Mouse (Mus musculus): ENCODE measurements around the gene Gramd2. TPM values are rescaled to one million over a fixed set of nuclear protein-coding genes. Genes with fewer than 3 reads are reported as not detected.
A peak's percentile ranks its signal among the peaks of the same experiment; 100 is the strongest.
"Not testable (repeated sequence)": the region's sequence is repeated elsewhere in the genome, so short reads cannot be mapped to it uniquely, and the experiment has no call there.

Gramd2 gene
- polyA plus RNA-seq, 1 experiment from 2014 or later, result 0.24 TPM

- Histone ChIP-seq H3K4me1 (replicated peaks) (peaks cover 7% of the 10 kb centered on the region), H3K9me3 (no peaks in the 10 kb centered on the region), H3K27ac (peak overlapping the region; percentile 94), H3K9ac (replicated peaks) (peak overlapping the region; percentile 85), H3K4me2 (peak overlapping the region; percentile 71), H3K36me3 (no peaks in the 10 kb centered on the region), H3K4me3 (replicated peaks) (peak overlapping the region; percentile 86), H3K27me3 (no peaks in the 10 kb centered on the region)
- ATAC-seq (ENCODE audit: insufficient number of reproducible peaks, insufficient read depth, low FRiP score, low TSS enrichment, low read depth), result peak; percentile 90
- 0% methylated on average over 37 of the region's 49 CpGs for WGBS
Measured at GRCm38 (mm10) chr9:59751066-59751581, 71.2 kb downstream of the Gramd2 start.

DNA sequence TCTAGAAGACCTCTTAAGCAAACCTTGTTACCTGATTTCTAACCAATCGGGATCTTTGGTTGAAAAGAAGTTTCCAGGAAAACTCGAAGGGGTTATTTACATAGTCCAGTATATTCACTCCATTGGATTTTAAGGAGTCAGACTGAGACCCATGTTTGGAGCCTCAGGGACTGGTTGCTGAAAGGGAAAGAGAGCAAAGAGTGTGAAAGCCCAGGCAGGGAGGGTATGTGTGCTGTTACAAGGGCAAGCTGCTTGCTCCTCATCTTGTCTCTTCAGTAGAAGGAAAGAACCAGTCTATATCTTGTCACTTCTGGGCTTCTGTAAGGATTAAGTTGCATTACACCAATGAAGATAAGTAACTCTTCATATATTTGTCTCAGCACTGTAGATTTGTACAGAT lies 72.0 kb downstream of the Gramd2 start:
- WGBS, result 13% methylated on average over 2 of the region's 2 CpGs
- Histone ChIP-seq H3K27ac (no peak overlapping the region), H3K4me3 (replicated peaks) (peak overlapping the region; percentile 86), H3K4me2 (peak overlapping the region; percentile 71), H3K4me1 (replicated peaks) (peaks cover 7% of the 10 kb centered on the region), H3K9me3 (no peaks in the 10 kb centered on the region), H3K27me3 (no peaks in the 10 kb centered on the region), H3K36me3 (no peaks in the 10 kb centered on the region), H3K9ac (replicated peaks) (peak overlapping the region; percentile 85)
- ATAC-seq (ENCODE audit: insufficient number of reproducible peaks, insufficient read depth, low FRiP score, low TSS enrichment, low read depth), result no peak

DNA sequence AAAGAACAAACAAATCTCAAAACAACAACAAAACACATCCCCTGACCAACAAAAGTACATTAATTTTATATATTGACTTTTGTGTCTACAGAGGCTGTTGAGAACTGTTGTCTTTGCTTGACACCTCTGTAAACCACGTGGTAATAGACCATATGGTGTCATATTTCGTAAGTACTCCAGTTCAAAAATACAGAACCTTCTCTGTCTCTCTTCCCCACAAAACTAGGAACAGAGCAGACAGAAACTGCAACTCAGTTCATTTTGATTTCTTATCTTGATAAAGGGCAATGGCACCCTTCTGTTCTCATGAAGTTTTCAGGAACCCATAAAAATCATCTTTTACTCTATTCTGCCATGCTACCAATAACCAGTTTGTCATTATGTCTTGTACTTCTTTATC lies 75.3 kb downstream of the Gramd2 start:
- H3K4me2 ChIP-seq, result no peak overlapping the region
- H3K27me3 ChIP-seq, result no peaks in the 10 kb centered on the region
- 56% methylated on average over 2 of the region's 2 CpGs for WGBS
- no peak overlapping the region for H3K27ac ChIP-seq
- no peaks in the 10 kb centered on the region for H3K36me3 ChIP-seq
- peaks cover 4% of the 10 kb centered on the region for H3K4me1 ChIP-seq (replicated peaks)
- H3K4me3 ChIP-seq (replicated peaks), result no peak overlapping the region
- H3K9me3 ChIP-seq, result no peaks in the 10 kb centered on the region
- no peak for ATAC-seq (ENCODE audit: insufficient number of reproducible peaks, insufficient read depth, low FRiP score, low TSS enrichment, low read depth)
- no peak overlapping the region for H3K9ac ChIP-seq (replicated peaks)

- H3K4me1 ChIP-seq (replicated peaks); H3K27me3 ChIP-seq; H3K4me3 ChIP-seq (replicated peaks); H3K9me3 ChIP-seq; H3K4me2 ChIP-seq; H3K9ac ChIP-seq (replicated peaks); H3K27ac ChIP-seq; H3K36me3 ChIP-seq; ATAC-seq (ENCODE audit: insufficient number of reproducible peaks, insufficient read depth, low FRiP score, low TSS enrichment, low read depth): not testable (repeated sequence)
- WGBS, result 88% methylated on average over 3 of the region's 3 CpGs
Measured at GRCm38 (mm10) chr9:59757016-59757415, 77.1 kb downstream of the Gramd2 start.

DNA sequence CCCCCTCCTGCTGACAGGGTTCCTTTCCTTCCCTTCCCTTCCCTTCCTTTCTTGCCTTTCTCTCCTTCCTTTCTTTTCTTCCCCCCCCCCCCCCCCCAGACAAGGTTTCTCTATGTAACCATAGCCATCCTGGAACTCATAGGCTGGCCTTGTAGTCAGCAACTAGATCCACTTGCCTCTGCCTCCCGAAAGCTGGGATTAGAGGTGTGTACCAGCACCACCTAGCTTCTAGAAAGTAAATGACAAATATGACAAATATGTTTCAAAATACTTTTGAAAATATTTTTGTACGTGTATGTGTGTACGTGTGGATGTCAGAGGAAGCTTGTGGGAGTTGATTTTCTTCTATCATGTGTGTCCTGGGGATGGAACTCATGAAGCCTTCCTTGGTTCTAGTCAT lies 80.6 kb downstream of the Gramd2 start:
- H3K4me3 ChIP-seq (replicated peaks), result no peak overlapping the region
- H3K27me3 ChIP-seq, result no peaks in the 10 kb centered on the region
- H3K4me1 ChIP-seq (replicated peaks), result no peaks in the 10 kb centered on the region
- no peaks in the 10 kb centered on the region for H3K9me3 ChIP-seq
- no peak overlapping the region for H3K4me2 ChIP-seq
- no peak overlapping the region for H3K9ac ChIP-seq (replicated peaks)
- no peaks in the 10 kb centered on the region for H3K36me3 ChIP-seq
- WGBS, result 88% methylated on average over 3 of the region's 3 CpGs
- no peak for ATAC-seq (ENCODE audit: insufficient number of reproducible peaks, insufficient read depth, low FRiP score, low TSS enrichment, low read depth)
- no peak overlapping the region for H3K27ac ChIP-seq

DNA sequence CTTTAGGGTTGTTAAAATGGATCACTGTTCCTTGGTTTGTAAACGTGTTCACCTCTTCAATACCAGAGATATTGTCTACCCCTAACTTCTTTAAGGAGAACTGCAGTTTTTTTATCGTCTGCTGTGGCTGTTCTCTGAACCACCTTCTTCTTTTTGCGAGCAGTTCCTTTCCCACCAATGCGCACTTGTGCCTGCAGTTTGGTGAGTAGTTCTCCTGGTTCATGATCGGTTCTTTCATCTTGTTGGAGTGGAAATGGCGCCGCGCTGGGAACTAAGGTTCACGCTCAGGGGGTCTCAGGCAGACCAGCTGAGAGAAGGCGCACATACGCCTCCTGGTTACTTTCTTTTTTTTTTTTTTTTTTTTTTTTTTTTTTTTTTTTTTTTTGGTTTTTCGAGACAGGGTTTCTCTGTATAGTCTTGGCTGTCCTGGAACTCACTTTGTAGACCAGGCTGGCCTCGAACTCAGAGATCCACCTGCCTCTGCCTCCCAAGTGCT lies 87.1 kb downstream of the Gramd2 start:
- H3K27me3 ChIP-seq; H3K9me3 ChIP-seq; H3K27ac ChIP-seq; H3K36me3 ChIP-seq; H3K9ac ChIP-seq (replicated peaks); H3K4me1 ChIP-seq (replicated peaks); ATAC-seq (ENCODE audit: insufficient number of reproducible peaks, insufficient read depth, low FRiP score, low TSS enrichment, low read depth); H3K4me2 ChIP-seq; H3K4me3 ChIP-seq (replicated peaks): not testable (repeated sequence)
- WGBS, result 87% methylated on average over 12 of the region's 13 CpGs

Other genes with a start within 250 kb of the Gramd2 start
- gene Arih1, start 193.5 kb upstream of the Gramd2 start, polyA plus RNA-seq (2016; fragmentation: Nextera tagmentation; extraction: Ambion mirVana), result 23.8 and 25.3 TPM in 2 replicates
- 49.7 and 53.0 TPM in 2 replicates for gene Hexa, start 140.6 kb upstream of the Gramd2 start, polyA plus RNA-seq (2016; fragmentation: Nextera tagmentation; extraction: Ambion mirVana)
- gene Tmem202, start 140.3 kb upstream of the Gramd2 start, polyA plus RNA-seq (2016; fragmentation: Nextera tagmentation; extraction: Ambion mirVana), result 0.19 TPM in 1 of 2 replicates, not detected in the other
- gene Celf6, start 102.2 kb upstream of the Gramd2 start, polyA plus RNA-seq (2016; fragmentation: Nextera tagmentation; extraction: Ambion mirVana), result 0.26 and 0.39 TPM in 2 replicates
- 29.7 and 31.1 TPM in 2 replicates for gene Parp6, start 62.9 kb upstream of the Gramd2 start, polyA plus RNA-seq (2016; fragmentation: Nextera tagmentation; extraction: Ambion mirVana)
- gene Pkm, start 23.8 kb upstream of the Gramd2 start, polyA plus RNA-seq (2016; fragmentation: Nextera tagmentation; extraction: Ambion mirVana), result 1,583 and 1,668 TPM in 2 replicates
- 11.0 and 14.2 TPM in 2 replicates for gene Senp8, start 70.6 kb downstream of the Gramd2 start, polyA plus RNA-seq (2016; fragmentation: Nextera tagmentation; extraction: Ambion mirVana)
- 15.6 and 16.6 TPM in 2 replicates for gene Myo9a, start 70.8 kb downstream of the Gramd2 start, polyA plus RNA-seq (2016; fragmentation: Nextera tagmentation; extraction: Ambion mirVana)